Mouse (Mus musculus): ENCODE data around the gene Prkg1.

DNA sequence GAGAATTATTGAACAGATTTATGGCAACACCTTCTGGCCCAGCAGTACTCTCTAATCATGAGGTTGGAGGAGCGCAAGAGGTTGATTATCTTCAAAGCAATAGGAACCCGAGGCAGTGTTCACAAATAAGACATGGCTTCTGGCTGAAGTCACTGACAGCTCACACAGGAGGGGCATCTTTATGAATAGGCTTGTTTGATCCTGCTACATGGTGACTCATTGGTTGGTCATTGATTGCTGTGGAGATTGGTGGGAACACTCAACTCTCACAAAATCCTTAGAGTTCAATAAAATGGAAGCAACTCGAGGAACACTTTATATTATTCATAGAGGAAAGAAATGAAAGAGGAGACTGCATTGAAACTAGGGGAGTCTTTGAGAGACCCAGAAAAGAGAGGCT, 322.5 kb downstream of the Prkg1 start:
- TF ChIP-seq CTCF (IDR thresholded peaks at IDR 0.05; ENCODE audit: low read depth) (no peak), EP300 (IDR thresholded peaks at IDR 0.05; ENCODE audit: low read depth) (no peak)
